Mouse (Mus musculus) kidney, embryonic 14.5 days (tissue): Measurements from ENCODE around the gene Nlgn2. TPM values are rescaled to one million over a fixed set of nuclear protein-coding genes. Genes with fewer than 3 reads are reported as not detected.

Experiments
- ATAC-seq: fragments of 200-750 bp; cut with Nextera tagmentation; 2 replicates; pipeline ENCODE4 v1.8.0; 2017; ENCODE audit warnings: moderate number of reproducible peaks, mild to moderate bottlenecking, moderate TSS enrichment, moderate library complexity; ENCODE audit not compliant: low FRiP score, low TSS enrichment
- H3K27ac ChIP-seq: fragments of 300-500 bp; sonication (generic); 2 replicates; pipeline ENCODE4 v1.5.1; 2014; ENCODE audit warnings: low read depth, mild to moderate bottlenecking, low read length, moderate library complexity, mixed read lengths
- H3K27me3 ChIP-seq: fragments of 300-500 bp; sonication (generic); 2 replicates; pipeline ENCODE4 v1.6.1; 2014; ENCODE audit warnings: mild to moderate bottlenecking, low read length; ENCODE audit not compliant: control insufficient read depth, insufficient read depth
- H3K36me3 ChIP-seq: fragments of 300-500 bp; sonication (generic); 2 replicates; pipeline ENCODE4 v1.6.1; 2014; ENCODE audit warnings: low read length, mixed read lengths; ENCODE audit not compliant: control insufficient read depth, insufficient read depth
- H3K4me1 ChIP-seq: fragments of 300-500 bp; sonication (generic); 2 replicates; pipeline ENCODE4 v1.6.1; 2014; ENCODE audit warnings: low read length, mixed read lengths; ENCODE audit not compliant: control insufficient read depth, insufficient read depth
- H3K4me2 ChIP-seq: fragments of 300-500 bp; sonication (generic); replicated peaks from 2 replicates; pipeline ENCODE4 v1.6.1; 2014; ENCODE audit warnings: low read depth, mild to moderate bottlenecking, low read length
- H3K4me3 ChIP-seq: fragments of 300-500 bp; sonication (generic); 2 replicates; pipeline ENCODE4 v1.5.1; 2014; ENCODE audit warnings: mild to moderate bottlenecking, low read length
- H3K9ac ChIP-seq: fragments of 300-500 bp; sonication (generic); 2 replicates; pipeline ENCODE4 v1.6.1; 2014; ENCODE audit warnings: low read depth, mild to moderate bottlenecking, low read length, moderate library complexity
- H3K9me3 ChIP-seq: fragments of 300-500 bp; sonication (generic); 2 replicates; pipeline ENCODE4 v1.6.1; 2016; ENCODE audit warnings: low read length; ENCODE audit not compliant: control insufficient read depth
- WGBS: fragments of 180-500 bp; shearing (Covaris S2); extraction: QIAGEN DNeasy Blood & Tissue Kit; methylation state at CpG from one replicate; pipeline ENCODE4 v1.1.7; 2014; 5-methylcytosine and 5-hydroxymethylcytosine counted together
- polyA plus RNA-seq: library from polyadenylated mRNA; unstranded; fragments of >200 nt; fragmentation: Nextera tagmentation; extraction: Ambion mirVana; gene quantifications from 2 replicates; pipeline ENCODE4 v1.2.1, GENCODE M21; 2014

Gene Nlgn2
- polyA plus RNA-seq, 1 experiment from 2014 or later, result 7.8 TPM

- H3K36me3 ChIP-seq, result no peaks in the 10 kb centered on the region
- H3K9me3 ChIP-seq, result no peaks in the 10 kb centered on the region
- peaks cover 20% of the 10 kb centered on the region for H3K27me3 ChIP-seq
- no peak overlapping the region for H3K9ac ChIP-seq
- no peak overlapping the region for H3K4me2 ChIP-seq
- H3K4me1 ChIP-seq, result peaks cover 26% of the 10 kb centered on the region
- 80% methylated on average over 7 of the region's 7 CpGs for WGBS
- H3K27ac ChIP-seq, result no peak overlapping the region
- H3K4me3 ChIP-seq, result no peak overlapping the region
- no peak for ATAC-seq
Observed at GRCm38 (mm10) chr11:69797924-69798323, 39.7 kb downstream of the Nlgn2 start.

DNA sequence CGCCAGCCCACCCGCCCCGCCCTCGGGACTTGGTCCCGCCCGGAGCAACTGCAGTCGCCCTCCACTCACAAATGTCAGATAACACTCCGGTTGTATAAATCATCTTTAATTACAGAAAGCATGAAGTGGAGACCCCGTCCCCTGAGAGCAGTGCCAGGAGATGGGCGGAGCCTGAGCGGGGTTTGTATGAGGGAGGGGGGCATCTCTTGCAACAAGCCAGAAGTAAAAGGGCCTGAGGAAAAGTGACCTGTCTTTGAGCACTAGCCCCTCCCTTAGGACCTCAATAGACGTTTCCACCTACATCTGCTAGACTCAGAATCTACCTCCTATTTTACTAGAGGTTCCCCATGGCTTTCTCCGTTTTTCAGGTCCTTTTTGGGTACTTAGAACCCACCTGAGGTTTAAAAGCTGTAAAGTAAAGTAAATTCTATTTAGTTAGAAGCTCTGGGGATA, 41.6 kb downstream of the Nlgn2 start:
- whole genome bisulfite sequencing, result 2% methylated on average over 13 of the region's 13 CpGs
- peak overlapping the region; percentile 62; the same call in 1 of the 2 replicates for H3K9ac ChIP-seq
- no peaks in the 10 kb centered on the region for H3K36me3 ChIP-seq
- peak overlapping the region; percentile 54 for H3K4me3 ChIP-seq
- peak overlapping the region; percentile 94 for H3K4me2 ChIP-seq
- peaks cover 13% of the 10 kb centered on the region for H3K4me1 ChIP-seq
- ATAC-seq, result no peak
- no peaks in the 10 kb centered on the region for H3K9me3 ChIP-seq
- no peak overlapping the region for H3K27ac ChIP-seq
- H3K27me3 ChIP-seq, result peaks cover 10% of the 10 kb centered on the region

DNA sequence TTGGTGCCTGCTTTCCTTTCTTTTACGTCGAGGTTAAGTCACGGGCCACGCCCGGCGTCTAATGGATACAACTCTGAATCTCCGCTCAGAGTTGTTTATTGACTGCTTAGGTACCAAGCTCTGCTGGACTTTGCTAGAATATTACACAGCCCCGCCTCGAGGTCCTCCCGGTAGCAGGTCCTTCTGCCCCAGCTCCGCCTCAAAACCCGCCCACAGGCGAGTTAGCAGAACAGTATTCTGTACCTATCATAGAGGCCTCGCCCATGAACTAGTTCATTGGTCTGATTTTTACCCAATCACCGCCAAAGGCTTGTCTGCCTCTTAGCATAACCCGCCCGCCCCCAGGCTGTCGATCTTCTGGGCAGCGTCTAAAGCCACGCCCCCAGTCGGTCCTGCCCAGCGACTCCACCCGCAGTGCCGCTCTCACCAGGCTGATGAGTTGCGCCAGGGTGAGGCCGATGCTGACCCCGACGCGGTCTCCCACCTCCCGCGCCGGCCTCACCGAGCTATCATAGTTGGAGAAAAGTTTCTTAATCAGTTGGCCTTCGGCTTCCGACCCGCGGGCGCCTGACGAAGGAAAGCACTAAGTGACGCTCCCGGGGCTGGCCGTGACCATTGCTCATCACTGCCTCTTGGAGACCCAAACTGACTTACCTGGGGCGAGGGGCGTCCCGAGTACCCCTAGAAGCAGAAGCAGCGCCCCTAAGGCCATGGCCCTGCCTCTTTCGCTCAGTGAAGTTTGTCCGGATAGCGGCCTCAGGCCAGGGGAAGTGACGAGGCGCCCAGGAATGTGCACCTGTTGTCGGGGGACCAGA, 42.2 kb downstream of the Nlgn2 start, which contains the start of gene Chrnb1:
Gene Chrnb1 (minus strand): TSS at position 776 of the 815 bp plus-strand sequence.
- Histone ChIP-seq H3K4me2 (peak within 1 kb of the TSS; percentile 94), H3K27me3 (peaks cover 10% of the 10 kb centered on the region), H3K4me1 (peaks cover 13% of the 10 kb centered on the region), H3K4me3 (peak within 1 kb of the TSS; percentile 54), H3K36me3 (no peaks in the 10 kb centered on the region), H3K9ac (peak within 1 kb of the TSS; percentile 62), H3K27ac (peak within 1 kb of the TSS; percentile 42; the same call in 1 of the 2 replicates), H3K9me3 (no peaks in the 10 kb centered on the region)
- WGBS, result 2% methylated on average over 52 of the region's 52 CpGs
- peak; percentile 95 for ATAC-seq

DNA sequence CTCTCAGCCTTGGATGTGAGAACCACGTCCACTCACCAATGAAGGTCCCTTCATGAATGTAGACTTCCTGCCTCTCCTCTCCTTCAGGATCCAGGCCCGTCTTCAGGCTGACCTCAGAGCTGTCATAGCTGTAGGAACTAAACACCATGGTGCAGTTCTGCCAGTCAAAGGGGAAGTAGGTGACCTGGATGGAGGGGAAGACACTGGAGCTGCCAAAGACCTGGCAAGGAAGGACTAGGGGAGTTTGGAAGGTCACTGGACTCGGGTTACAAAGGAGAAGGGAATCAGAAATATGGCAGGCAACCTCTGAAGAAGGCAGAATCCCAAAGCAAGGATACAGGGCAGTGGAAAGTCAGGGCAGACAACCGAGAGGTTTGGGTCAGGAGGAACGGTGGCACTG, 44.2 kb downstream of the Nlgn2 start:
- H3K4me2 ChIP-seq, result no peak overlapping the region
- H3K4me1 ChIP-seq, result no peaks in the 10 kb centered on the region; the same call in 1 of the 2 replicates
- H3K36me3 ChIP-seq, result no peaks in the 10 kb centered on the region
- ATAC-seq, result no peak
- WGBS, result 57% methylated on average over 5 of the region's 5 CpGs
- no peak overlapping the region for H3K27ac ChIP-seq
- no peak overlapping the region for H3K9ac ChIP-seq
- H3K4me3 ChIP-seq, result no peak overlapping the region
- H3K9me3 ChIP-seq, result no peaks in the 10 kb centered on the region
- H3K27me3 ChIP-seq, result peaks cover 10% of the 10 kb centered on the region

DNA sequence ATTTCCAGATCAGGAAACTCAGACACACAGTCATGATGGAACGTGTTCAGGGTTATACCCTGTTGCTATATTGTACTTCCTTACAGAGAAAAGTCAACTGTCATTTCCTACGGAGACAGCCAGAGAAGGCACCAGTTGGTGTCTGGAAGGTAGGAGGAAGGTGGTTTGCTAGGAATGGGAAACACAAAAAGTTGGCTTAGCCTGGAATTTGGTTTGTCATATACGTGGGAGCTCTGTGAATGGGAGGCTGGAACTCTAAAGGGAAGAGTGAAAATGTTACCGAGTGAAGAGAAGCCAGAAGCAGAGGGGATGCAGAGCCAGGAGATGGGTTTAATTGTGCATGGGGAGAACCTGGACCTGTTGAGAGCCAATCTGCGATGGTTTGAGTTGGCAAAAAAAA, 46.2 kb downstream of the Nlgn2 start:
- no peak for ATAC-seq
- H3K4me3 ChIP-seq, result no peak overlapping the region
- H3K36me3 ChIP-seq, result no peaks in the 10 kb centered on the region
- peaks cover 4% of the 10 kb centered on the region for H3K27me3 ChIP-seq
- H3K4me2 ChIP-seq, result no peak overlapping the region
- 71% methylated on average over 5 of the region's 5 CpGs for WGBS
- no peaks in the 10 kb centered on the region; the same call in 1 of the 2 replicates for H3K4me1 ChIP-seq
- H3K9ac ChIP-seq, result no peak overlapping the region
- no peaks in the 10 kb centered on the region for H3K9me3 ChIP-seq
- no peak overlapping the region for H3K27ac ChIP-seq

- H3K9me3 ChIP-seq, result no peaks in the 10 kb centered on the region
- 0 out of 2 replicates have a peak, but pooled peaks have one; percentile 32 for ATAC-seq
- no peak overlapping the region for H3K27ac ChIP-seq
- no peaks in the 10 kb centered on the region for H3K27me3 ChIP-seq
- H3K4me1 ChIP-seq, result no peaks in the 10 kb centered on the region
- WGBS, result 29% methylated on average over 5 of the region's 5 CpGs
- H3K4me3 ChIP-seq, result no peak overlapping the region
- no peak overlapping the region for H3K4me2 ChIP-seq
- H3K36me3 ChIP-seq, result no peaks in the 10 kb centered on the region
- H3K9ac ChIP-seq, result no peak overlapping the region
Observed at GRCm38 (mm10) chr11:69789431-69789830, 48.2 kb downstream of the Nlgn2 start.

DNA sequence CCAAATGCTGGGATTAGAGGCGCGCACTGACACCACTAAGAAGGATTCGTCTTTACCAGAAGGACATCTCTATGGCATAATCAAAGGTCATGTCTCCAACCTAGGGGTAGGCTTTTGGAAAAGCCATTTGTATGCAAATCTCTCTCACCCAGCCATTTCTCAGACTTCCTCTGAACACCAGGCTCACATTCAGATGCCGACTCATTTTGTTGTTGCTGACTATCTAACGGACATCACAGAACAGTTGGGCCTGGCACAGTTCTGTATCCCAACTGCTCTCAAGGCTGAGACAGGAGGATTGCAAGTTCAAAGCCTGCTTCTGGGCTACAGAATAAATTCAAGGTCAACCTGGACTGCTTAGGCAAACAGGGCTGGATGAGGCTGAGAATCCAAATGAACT, 50.3 kb downstream of the Nlgn2 start:
- H3K4me2 ChIP-seq, result no peak overlapping the region
- no peaks in the 10 kb centered on the region for H3K9me3 ChIP-seq
- H3K27me3 ChIP-seq, result no peaks in the 10 kb centered on the region
- no peaks in the 10 kb centered on the region for H3K4me1 ChIP-seq
- H3K36me3 ChIP-seq, result no peaks in the 10 kb centered on the region
- H3K9ac ChIP-seq, result no peak overlapping the region
- ATAC-seq, result no peak
- H3K4me3 ChIP-seq, result no peak overlapping the region
- WGBS, result 91% methylated on average over 5 of the region's 5 CpGs
- no peak overlapping the region for H3K27ac ChIP-seq

GRCm38 (mm10) chr11:69784793-69785272, 52.8 kb downstream of the Nlgn2 start:
- WGBS, result 36% methylated on average over 15 of the region's 15 CpGs
- H3K27me3 ChIP-seq, result no peaks in the 10 kb centered on the region
- ATAC-seq, result no peak
- H3K4me2 ChIP-seq, result peak overlapping the region; percentile 32
- no peaks in the 10 kb centered on the region for H3K4me1 ChIP-seq
- no peaks in the 10 kb centered on the region for H3K9me3 ChIP-seq
- H3K36me3 ChIP-seq, result no peaks in the 10 kb centered on the region
- H3K4me3 ChIP-seq, result no peak overlapping the region
- H3K9ac ChIP-seq, result no peak overlapping the region
- no peak overlapping the region for H3K27ac ChIP-seq

- no peak for ATAC-seq
- 0 out of 2 replicates have a peak, but pooled peaks cover 2% of the 10 kb centered on the region for H3K36me3 ChIP-seq
- H3K4me3 ChIP-seq, result no peak overlapping the region
- no peak overlapping the region for H3K4me2 ChIP-seq
- WGBS, result 24% methylated on average over 4 of the region's 4 CpGs
- no peak overlapping the region for H3K9ac ChIP-seq
- no peaks in the 10 kb centered on the region for H3K9me3 ChIP-seq
- H3K27me3 ChIP-seq, result peaks cover 4% of the 10 kb centered on the region; the same call in 1 of the 2 replicates
- no peak overlapping the region for H3K27ac ChIP-seq
- peaks cover 14% of the 10 kb centered on the region for H3K4me1 ChIP-seq
Observed at GRCm38 (mm10) chr11:69781828-69782227, 55.8 kb downstream of the Nlgn2 start.
